Mouse (Mus musculus) hindbrain, embryonic 10.5 days (tissue): ENCODE data around the gene Cd300ld. TPM values are rescaled to one million over a fixed set of nuclear protein-coding genes. Genes with fewer than 3 reads are reported as not detected.

Experiments
- polyA plus RNA-seq: library from polyadenylated mRNA; unstranded; fragments of >200 nt; fragmentation: Nextera tagmentation; extraction: Ambion mirVana; gene quantifications from 2 replicates; pipeline ENCODE4 v1.2.1, GENCODE M21; 2016

Cd300ld gene
- polyA plus RNA-seq, 1 experiment from 2014 or later = 0.08 TPM

Other genes with a start within 250 kb of the Cd300ld start
- 1.1 and 3.8 TPM in 2 replicates for gene Kif19a, start 224.5 kb downstream of the Cd300ld start, polyA plus RNA-seq
- 50.8 and 60.0 TPM in 2 replicates for gene Btbd17, start 194.0 kb downstream of the Cd300ld start, polyA plus RNA-seq
- 0.37 and 0.77 TPM in 2 replicates for gene Gpr142, start 191.0 kb downstream of the Cd300ld start, polyA plus RNA-seq
- gene Gprc5c, start 138.8 kb downstream of the Cd300ld start, polyA plus RNA-seq = 31.5 and 42.9 TPM in 2 replicates
- 0.81 and 1.0 TPM in 2 replicates for gene Cd300a, start 99.9 kb downstream of the Cd300ld start, polyA plus RNA-seq
- 0.05 and 0.06 TPM in 2 replicates for gene Cd300lb, start 55.5 kb downstream of the Cd300ld start, polyA plus RNA-seq
- not detected in 2 replicates for gene Cd300c, start 20.8 kb downstream of the Cd300ld start, polyA plus RNA-seq
- 0.76 and 1.1 TPM in 2 replicates for gene Cd300c2, start 12.0 kb upstream of the Cd300ld start, polyA plus RNA-seq
- not detected in 2 replicates for gene Cd300ld2, start 26.3 kb upstream of the Cd300ld start, polyA plus RNA-seq
- not detected in 2 replicates for gene Cd300ld4, start 37.1 kb upstream of the Cd300ld start, polyA plus RNA-seq
- not detected in 2 replicates for gene Cd300ld5, start 47.8 kb upstream of the Cd300ld start, polyA plus RNA-seq
- gene Cd300ld3, start 58.5 kb upstream of the Cd300ld start, polyA plus RNA-seq = not detected in 2 replicates
- not detected in 2 replicates for gene Cd300e, start 72.3 kb upstream of the Cd300ld start, polyA plus RNA-seq
- gene Rab37, start 101.5 kb upstream of the Cd300ld start, polyA plus RNA-seq = 0.44 and 1.4 TPM in 2 replicates
- 0.11 TPM in 1 of 2 replicates, not detected in the other for gene Cd300lf, start 144.1 kb upstream of the Cd300ld start, polyA plus RNA-seq
- 39.6 and 49.8 TPM in 2 replicates for gene Slc9a3r1, start 173.4 kb upstream of the Cd300ld start, polyA plus RNA-seq
- 6.9 and 10.6 TPM in 2 replicates for gene Tmem104, start 197.6 kb upstream of the Cd300ld start, polyA plus RNA-seq
- 18.7 and 24.3 TPM in 2 replicates for gene Nat9, start 197.9 kb upstream of the Cd300ld start, polyA plus RNA-seq